Mouse (Mus musculus) cerebellum, postnatal 10 days (tissue): ENCODE results near the gene Anapc5.

Experiments used
- DNase-seq, 2 experiments: peaks; one replicate each; pipeline ENCODE4 v3.0.0; 2021; ENCODE audit warnings: mixed read lengths in 2 of 2

Anapc5 gene

DNA sequence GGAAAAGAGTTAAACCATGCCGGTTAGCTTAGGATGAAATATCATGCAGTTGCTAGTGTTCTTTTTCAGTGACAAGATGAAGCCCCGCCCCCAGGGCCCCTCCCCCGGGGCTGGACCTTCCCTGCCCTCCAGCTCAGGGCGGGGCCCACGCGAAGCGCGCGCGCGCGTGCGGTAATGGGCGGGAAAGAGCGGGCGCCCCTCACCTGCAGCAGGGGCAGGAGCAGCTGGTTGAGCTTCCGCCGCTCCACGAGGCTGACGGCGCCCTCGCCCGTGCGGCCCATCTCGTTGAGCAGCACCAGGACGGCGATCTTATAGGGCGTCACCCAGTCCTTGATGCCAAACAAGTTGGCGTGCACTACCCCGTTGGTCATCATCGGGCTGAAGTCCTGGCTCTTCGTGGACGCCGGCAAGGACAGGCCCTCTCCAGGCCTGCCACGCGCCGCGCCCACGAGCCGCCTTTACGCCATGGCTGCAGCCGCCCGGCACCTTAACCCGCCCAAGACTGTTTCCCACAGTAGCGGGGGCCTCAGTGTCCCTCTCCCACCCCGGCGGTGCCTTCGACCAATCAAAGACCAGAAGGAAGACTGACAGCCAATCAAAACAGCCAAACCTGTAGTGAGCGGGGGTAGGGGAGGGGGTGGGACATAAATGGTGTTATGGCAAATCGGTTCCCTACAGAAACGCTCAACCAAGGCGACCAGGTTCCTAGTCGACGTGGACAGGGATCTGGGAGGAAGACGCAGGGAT is at the start of gene Anapc5:
TSS of gene Anapc5 (minus strand) at position 563 of the 747 bp plus-strand sequence.
- peak; percentile 94 to 96 for DNase-seq

DNA sequence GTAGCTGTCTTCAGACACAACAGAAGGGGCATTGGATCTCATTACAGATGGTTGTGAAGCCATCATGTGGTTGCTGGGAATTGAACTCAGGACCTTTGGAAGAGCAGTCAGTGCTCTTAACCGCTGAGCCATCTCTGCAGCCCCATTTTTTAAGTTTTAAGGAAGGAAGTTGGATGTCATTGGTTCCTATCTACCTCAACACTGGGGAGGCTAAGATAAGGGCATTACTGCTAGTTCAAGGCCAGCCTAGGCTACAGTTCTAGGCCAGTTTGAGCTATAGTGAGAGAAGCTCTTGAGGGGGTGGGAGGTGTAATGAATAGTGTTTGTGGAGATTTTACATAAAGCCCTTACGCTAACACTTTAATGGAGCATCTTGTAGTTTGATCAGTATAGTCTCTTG is 41.9 kb upstream of the Anapc5 start:
- no peak for DNase-seq

DNA sequence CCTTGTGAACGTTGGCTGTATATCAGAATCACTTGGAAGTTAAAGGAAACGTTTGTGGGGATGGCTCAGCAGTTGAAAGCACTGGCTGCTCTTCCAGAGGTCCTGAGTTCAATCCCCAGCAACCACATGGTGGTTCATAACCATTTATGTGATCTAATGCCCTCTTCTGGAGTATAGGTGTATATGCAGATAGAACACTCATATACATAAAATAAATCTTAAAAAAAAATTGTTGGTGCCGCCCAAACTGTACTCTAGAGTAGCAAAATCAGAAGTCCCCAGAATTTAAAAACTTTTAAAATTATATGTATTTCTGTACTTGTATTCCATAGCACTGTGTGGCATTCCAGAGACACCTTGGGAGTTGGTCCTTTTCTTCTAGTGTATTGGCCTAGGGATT is 34.7 kb upstream of the Anapc5 start:
- no peak for DNase-seq

DNA sequence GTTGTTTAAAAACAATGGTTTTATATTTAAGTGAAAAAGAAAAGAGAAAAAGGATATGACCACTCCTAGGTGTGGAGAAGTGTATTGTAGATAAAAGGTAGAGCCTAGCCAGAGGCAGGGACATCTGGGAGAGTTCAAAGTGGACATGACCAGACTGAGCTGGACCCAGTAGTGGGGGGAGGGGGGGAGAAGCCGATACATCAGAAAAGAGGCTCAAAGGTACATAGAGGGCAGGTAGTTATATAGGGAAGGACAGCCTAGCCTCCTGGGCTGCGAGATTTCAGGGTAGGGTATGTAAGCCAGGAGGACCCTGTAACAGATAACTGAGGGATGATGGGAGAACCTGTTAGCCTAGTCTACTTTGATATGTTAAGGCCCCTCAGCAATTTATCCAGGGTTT is 31.5 kb upstream of the Anapc5 start:
- no peak for DNase-seq

DNA sequence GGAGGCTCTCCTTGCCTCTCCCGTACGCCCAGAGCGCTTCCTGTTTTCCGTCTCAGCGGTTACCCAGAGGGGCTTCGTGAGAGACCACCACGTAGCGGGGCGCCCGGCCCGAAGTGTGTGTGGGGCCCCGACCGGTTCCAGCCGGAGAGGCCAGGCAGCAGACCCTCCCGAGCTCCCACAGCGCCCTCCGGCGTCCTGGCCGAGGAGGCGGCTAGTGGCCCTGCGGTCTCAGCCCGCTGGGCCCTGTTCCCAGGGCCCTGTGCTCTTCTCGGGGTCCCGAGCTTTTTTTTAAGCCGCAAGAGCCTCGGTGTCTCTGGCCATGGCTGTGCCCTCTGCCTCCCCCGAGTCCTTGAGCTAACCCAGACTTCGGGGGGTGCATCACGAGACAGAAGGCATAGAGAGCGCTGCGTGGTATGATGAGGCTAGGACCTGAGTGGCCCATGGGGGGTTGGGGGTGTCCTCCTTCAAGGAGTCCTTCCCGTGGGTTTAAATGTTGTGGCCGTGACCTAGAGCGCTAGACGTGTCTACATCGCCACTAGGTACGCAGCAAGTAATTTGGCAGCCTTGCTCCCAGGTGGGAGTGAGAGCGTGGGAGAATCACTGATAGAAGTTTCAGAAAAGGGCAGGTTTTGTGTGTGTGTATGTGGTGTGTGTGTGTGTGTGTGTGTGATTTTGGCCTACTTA is 29.3 kb upstream of the Anapc5 start:
- no peak for DNase-seq

DNA sequence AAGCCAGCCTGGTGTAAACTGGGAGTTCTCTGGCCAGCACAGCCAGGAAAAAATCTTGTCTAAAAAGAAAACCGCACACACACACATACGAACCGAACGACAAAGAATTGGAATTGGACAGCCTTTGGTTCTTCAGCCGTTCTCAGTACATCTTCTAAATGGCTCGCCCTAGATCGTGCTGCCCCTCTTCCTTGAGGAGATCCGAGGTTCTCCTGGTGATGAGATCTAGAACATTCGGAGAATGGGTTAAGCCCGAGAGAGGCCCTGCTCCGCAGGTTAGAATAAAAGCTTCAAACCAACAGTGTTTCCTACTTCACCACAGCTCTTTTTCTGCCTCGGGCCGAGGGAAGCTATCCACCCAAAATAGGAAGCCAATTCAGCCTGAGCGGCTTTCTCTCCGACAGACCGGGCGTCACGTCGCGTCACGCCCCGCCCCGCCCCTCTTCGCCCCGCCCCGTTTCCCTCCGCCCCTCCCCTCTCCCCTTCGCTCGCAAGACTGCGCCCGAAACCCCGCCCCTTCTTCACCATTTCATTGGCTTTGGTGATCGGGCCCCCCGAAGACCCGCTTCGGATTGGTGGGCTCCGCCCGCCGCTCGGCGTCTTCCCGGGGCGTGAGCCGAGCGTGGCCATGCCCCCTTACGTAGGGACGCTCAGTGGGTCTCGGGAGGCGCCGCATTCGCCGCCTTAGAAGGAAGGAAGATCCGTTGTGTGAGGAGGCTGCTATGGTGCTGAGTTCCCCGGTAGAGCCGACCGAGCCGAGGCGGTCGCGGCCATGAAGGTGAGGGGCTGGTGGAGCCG is 28.6 kb upstream of the Anapc5 start, which contains the start of gene Rnf34:
TSS of gene Rnf34 (plus strand) at position 528 of the 798 bp plus-strand sequence.
- DNase-seq: peak; percentile 99

DNA sequence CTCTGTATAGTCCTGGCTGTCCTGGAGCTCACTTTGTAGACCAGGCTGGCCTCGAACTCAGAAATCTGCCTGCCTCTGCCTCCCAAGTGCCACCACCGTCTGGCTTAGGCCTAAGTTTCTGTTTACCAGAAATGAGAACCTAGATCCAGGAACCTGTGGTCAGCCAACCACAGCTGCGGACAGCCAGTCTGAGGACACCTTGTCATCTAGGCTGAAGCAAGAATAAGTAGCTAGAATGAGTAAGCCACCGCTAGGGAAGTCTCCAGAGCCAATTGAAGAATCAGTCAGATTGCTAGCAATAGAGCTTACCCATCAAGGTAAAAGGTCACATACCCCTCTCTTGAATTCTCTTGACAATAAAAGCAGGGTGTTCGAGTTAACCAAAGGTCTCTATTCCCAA is 22.7 kb upstream of the Anapc5 start:
- no peak for DNase-seq

DNA sequence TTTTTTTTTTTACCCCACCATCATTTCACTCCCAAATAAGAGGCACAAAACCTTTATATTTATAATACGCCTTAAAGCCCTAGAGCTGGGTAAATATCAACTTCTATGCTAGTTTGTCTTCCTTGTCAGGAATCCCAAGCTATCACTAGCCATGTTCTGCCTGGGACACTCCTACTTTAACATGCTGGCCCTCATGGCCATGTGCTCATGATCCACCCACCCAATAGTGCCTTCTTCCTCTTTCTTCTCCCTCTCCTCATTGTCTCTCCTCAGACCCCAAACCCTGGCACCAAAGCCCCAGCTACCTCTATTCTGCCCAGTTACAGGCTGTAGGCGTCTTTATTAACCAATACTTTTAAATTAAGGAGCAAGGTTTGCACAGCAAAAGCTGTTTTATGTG is 20.0 kb upstream of the Anapc5 start:
- no peak for DNase-seq

DNA sequence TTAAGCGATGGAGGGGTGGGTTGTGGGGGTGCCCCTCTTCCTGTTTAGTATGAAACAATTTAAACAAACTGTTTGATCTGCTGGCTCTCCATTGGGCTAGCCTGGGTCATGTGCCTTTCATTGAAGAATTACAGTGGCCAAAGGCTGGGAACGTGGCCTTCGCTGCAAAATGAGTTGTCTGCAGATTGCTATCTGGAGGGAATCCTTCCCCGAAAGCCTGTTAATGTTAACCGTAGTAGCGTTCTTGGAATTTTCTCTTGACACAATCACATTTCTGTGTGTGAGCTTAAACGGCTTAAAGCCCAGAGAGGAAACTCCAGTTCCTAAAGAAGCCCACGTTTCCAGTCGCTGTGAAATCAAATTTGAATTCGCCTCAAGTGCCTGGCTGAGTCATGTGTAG is 11.9 kb upstream of the Anapc5 start:
- DNase-seq: no peak

DNA sequence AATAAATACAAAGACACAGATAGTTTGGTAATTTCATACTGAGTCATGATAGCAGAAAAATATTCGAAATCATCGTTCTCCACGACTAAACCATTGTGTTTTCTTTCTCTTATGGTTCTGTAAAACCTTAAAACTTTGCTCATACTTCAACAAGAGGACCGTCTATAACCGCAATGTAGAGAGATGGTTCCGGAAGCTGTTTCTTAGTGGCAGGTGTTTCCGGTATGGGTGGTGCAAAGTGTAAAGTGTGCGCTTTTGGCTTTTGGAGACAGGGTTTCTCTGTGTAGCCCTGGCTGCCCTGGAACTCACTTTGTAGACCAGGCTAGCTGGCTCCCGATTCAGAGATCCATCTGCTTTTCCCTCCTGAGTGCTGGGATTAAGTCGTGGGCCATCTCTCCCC is 11.4 kb upstream of the Anapc5 start:
- no peak for DNase-seq

DNA sequence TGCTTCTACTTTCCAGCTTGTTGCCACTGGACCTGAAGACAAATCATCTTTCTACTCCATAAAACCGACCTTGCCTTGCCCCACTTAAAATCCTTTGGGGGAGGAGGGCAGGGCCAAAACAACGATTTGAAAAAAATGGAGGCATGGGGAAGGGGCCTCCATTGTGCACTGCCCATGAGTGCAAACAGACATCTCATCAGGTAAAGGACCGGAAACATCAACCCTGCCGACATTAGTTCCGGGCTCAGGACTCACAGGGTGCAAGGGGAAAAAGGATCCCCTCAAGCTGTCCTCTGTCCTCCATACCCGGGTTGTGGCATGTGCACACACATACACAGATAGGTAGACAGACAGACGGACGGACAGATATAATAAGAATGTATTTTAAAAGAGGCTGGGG is 4.0 kb upstream of the Anapc5 start:
- DNase-seq: no peak

DNA sequence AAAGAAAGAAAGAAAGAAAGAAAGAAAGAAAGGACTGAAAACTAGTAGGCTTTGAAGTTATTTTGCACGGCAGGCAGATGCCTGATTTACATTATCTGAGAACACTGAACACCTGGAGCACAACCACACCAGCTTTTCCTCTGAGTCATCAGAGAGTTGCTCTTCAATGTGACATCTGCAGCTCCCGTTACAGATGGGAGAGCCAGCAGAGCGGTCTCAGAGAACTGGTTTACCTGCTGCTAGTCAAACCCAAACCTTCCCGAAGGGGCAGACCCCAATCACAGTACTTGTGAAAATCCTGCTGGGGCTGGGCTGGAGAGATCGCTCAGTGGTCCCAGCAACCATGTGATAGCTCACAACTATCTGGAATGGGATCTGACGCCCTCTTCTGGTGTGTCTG is 3.3 kb upstream of the Anapc5 start:
- no peak for DNase-seq

DNA sequence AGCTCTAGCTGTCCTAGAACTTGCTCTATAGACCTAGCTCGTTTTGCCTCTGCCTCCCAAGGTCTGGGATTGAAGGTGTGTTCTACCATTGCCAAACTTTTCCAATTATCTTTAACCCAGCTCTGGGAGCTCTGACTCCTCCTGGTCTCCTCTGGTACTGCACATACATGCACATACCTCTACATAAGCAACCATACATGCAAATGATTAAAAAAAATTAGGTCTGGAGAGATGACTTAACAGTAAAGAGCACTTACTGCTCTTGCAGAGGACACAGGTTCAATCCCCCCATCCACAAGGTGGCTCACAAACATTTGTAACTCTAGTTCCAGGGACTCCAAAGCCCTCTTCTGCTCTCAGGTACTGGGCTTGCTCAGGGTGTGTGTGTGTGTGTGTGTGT is 2.8 kb upstream of the Anapc5 start:
- DNase-seq: no peak

DNA sequence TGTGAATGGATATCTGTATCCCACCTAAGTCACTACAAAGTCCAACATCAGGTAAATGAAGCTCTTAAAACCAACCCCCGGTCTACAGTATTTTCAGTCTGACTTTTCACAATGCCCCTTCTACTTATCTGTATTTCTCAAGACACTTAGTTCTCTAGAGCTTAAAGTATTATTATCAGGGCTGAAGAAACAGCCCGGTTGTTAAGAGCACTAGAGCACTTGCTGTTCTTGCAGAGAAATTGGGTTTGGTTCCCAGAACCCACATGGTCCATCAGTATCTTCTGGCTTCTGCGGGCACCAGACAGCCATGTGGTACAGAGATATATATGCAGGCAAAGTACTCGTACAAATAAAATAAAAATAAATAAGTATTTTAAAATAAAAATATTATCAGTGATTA is 1.3 kb upstream of the Anapc5 start:
- DNase-seq: no peak

DNA sequence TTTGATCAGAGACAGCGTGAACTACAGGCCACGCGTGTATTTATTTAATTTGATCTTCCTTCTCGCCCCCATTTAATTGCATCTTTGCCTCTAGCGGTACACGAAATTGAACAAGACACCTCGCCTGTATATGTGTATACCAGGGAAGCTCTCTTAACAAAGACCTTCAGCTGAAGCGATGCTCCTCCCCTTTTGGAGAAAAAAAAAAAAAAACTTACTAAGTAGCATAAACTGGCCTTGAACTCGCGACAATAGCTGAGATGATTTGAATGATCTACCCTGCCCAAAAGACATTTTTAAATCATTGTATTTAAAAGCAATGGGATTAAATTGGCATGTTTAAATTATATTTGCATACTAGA is 366 bp upstream of the Anapc5 start:
- DNase-seq: no peak

DNA sequence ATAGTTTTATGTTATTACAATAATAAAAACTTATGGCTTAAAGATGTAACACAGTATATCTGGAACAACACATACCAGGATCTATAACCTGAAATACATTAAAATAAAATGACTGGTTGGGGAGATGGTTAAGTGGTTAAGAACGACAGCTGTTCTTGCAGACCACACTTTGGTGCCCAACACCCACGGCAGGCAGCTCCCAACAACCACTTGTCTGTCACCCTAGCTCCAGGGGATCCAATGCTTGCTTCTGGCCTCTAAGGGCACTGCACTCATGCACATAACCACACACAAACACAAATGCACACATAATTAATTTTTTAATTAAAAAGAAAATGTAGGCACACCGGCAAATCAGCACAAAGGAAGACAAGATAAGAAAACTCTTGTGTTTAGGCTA is 8.4 kb downstream of the Anapc5 start:
- DNase-seq: no peak

DNA sequence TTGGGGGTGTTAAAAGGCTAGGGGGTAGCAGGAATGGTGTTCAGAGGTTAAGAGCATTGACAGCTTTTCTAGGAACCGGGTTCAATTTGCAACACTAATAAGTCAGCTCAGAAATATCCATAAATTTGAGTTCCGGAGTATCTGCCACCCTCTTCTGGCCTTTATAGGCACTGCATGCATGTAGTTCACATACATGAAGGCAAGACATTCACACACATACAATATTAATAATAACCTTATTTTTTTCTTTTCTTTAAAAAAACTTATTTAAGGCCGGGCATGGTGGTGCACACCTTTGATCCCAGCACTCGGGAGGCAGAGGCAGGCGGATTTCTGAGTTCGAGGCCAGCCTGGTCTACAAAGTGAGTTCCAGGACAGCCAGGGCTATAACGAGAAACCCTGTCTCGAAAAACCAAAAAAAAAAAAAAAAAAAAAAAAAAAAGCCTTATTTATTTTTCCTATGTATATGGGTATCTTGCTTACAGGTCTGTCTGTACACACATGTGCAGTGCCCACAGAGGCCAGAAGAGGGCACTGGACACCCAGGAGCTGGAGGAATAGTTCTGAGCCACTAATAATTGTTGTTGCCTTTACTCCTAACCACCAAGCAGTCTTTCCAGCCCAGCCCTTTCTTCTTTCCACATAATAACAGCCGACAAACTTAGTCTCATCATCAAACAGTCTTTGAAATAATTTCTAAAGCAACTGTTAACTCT is 9.6 kb downstream of the Anapc5 start:
- peak; percentile 86 to 87 for DNase-seq

DNA sequence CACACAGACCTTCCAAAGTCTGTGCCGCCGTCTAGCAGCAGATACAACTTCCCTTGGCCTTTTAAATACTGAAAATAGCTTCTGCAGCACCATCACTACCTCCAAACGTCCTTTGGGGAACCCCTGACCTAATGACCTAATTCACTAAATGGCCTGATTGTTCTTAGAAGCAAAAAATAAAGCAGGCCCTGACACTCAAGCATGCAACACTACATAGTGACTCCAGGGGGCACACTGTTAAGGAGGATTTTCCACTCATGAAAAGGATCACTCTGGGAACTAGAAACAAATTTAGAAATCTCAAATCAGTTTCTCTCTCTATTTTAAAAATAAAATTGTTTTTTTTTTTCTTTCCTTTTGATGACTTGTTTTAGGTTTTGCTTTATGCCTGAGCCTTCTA is 15.6 kb downstream of the Anapc5 start:
- DNase-seq: no peak

DNA sequence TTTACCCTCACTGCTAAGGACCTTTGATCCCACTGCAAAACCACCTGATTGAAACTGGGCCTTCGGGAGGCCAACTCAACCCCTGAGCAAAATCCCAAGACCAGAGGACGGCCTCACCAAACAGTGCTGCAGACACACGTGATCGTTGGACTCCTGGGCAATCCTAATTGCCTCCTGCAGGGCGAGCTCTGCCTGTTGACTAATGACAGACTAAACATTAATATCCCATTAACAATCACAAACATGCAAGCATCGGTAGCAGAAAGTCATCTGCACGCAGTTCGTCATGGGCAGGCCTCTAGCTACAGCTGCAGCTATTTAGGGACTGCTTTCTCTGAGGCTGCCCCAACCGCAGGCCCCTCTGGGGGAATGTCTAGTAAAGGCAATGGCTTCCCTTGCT is 18.4 kb downstream of the Anapc5 start:
- DNase-seq: no peak

DNA sequence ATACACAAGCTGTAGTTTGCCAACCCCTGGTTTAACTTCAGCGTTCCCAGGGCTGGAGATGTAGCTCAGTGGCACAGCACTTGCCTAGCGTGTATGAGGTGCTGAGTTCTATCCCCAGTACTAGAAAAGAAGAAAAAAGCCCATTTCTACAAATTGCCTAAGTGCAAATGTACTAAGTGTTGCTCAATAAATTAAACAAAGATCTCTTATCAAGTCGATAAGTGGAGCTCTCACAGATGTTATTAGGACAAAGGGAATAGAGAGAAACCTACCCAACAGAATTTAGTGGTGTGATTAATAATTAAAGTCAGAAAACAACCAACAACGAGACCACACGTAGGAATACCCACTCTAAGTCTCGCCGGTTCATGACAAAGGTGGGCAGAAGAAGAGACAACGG is 19.5 kb downstream of the Anapc5 start:
- no peak for DNase-seq

DNA sequence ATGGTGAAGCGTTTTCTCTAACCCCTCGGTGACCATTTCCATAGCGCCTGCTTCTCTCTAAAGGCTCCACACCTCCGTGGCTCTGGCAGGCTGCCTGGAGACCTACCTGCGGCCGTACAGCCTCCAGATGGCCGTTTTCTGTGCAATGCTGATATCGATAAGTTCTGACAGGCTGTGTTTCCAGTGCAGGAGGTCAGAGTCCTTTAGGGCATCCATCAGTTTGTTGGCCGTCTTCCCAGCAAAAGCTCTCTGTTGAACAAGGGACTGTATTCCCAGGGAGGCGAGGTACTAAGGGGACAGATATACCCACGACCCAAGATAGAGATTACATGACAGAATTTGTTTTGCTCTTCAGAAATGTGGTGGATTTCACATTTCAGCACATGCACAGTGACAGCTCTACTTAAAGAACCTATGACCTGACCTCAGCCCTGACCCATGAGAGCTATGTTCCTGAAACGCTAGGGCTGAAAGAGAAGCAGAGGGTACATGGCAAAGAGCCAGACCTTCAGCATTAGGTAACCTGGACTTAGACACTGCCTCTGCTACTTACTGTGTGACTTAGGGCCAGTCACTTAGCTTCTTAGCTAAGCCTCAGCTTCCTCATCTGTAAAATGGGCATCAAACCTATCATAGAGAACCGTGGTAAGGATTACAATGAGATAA is 20.7 kb downstream of the Anapc5 start:
- DNase-seq: peak; percentile 92 to 93
